Mouse (Mus musculus) R1 (cell line): ENCODE results near the gene Ube2f.

Source experiments
- DNase-seq: peaks from one replicate; pipeline ENCODE4 v3.0.0-alpha.2; 2018; ENCODE audit warnings: low read depth, low spot score

The Ube2f gene

GRCm38 (mm10) chr1:91297799-91298744 lies 48.0 kb downstream of the Ube2f start, which contains the start of gene Scly:
Gene Scly (plus strand): TSS chr1:91298338.
- peak; percentile 91 for DNase-seq

GRCm38 (mm10) chr1:91299026-91299706 lies 49.1 kb downstream of the Ube2f start:
- DNase-seq: no peak

GRCm38 (mm10) chr1:91299707-91300426 lies 49.8 kb downstream of the Ube2f start:
- DNase-seq: no peak

- DNase-seq: no peak
These were observed 51.3 kb downstream of the Ube2f start for GRCm38 (mm10) chr1:91301206-91301920.

- no peak for DNase-seq
These were observed 51.9 kb downstream of the Ube2f start for GRCm38 (mm10) chr1:91302021-91302420.

GRCm38 (mm10) chr1:91304621-91305020 lies 54.5 kb downstream of the Ube2f start:
- no peak for DNase-seq

GRCm38 (mm10) chr1:91309366-91310085 lies 59.4 kb downstream of the Ube2f start:
- no peak for DNase-seq

- DNase-seq: no peak
These were observed 62.2 kb downstream of the Ube2f start for GRCm38 (mm10) chr1:91312273-91312672.

GRCm38 (mm10) chr1:91313251-91313650 lies 63.1 kb downstream of the Ube2f start:
- peak; percentile 22 for DNase-seq

- DNase-seq: no peak
These were observed 67.6 kb downstream of the Ube2f start for GRCm38 (mm10) chr1:91317656-91318055.

GRCm38 (mm10) chr1:91321760-91322438 lies 71.8 kb downstream of the Ube2f start, which contains the start of gene Espnl:
Gene Espnl (plus strand): TSS chr1:91322075.
- no peak for DNase-seq

GRCm38 (mm10) chr1:91324646-91325045 lies 74.5 kb downstream of the Ube2f start:
- DNase-seq: no peak

GRCm38 (mm10) chr1:91325488-91326042 lies 75.5 kb downstream of the Ube2f start:
- DNase-seq: no peak

- DNase-seq: no peak
These were observed 82.0 kb downstream of the Ube2f start for GRCm38 (mm10) chr1:91332102-91332501.

GRCm38 (mm10) chr1:91333582-91333981 lies 83.5 kb downstream of the Ube2f start:
- no peak for DNase-seq

GRCm38 (mm10) chr1:91337355-91337754 lies 87.3 kb downstream of the Ube2f start:
- no peak for DNase-seq
